ENCODE assay signal across 20 mouse cellular contexts in genomic region chr3:57554124-57554889, GRCm38 (mm10). TPM values are rescaled to one million over a fixed set of nuclear protein-coding genes. Genes with fewer than 3 reads are reported as not detected.
A peak's percentile ranks its signal among the peaks of the same experiment; 100 is the strongest.
DNase-seq lines count a peak whose midpoint lies in the region; TF ChIP-seq lines count a peak whose summit lies in the region.
"Had no signal": no experiment of that assay in that cellular context is flagged by ENCODE, and none has a peak within 500 bp of the region (broad histone marks: within the 10 kb centered on the region; RNA-seq: fewer than 3 reads in every experiment).

No protein-coding gene starts in this region.

- intact Hi-C loops in heart, adult 2 months (cut with DNase I), result loop anchor here (2.0 kb wide), 1 partner anchor 20 kb away; the partner anchor contains the start of gene Wwtr1

- H3K36me3 ChIP-seq in heart, adult 2 months (ENCODE audit: control insufficient read depth, insufficient read depth, low read length), result peaks cover 14% of the 10 kb centered on the region
- H3K36me3 ChIP-seq: heart, embryonic 15.5 days; intestine, embryonic 15.5 days had no signal

- H3K4me3 ChIP-seq in heart, adult 2 months, result no peak overlapping the region
- H3K4me3 ChIP-seq: embryonic facial prominence, embryonic 15.5 days; erythroblast, embryonic 14.5 days; forebrain, embryonic 10.5 days; heart, embryonic 15.5 days; hindbrain, embryonic 10.5 days; intestine, embryonic 15.5 days had no signal

- 81% methylated on average over 10 of the region's 10 CpGs for WGBS in heart, adult 2 months

- peaks cover 7% of the 10 kb centered on the region for H3K79me2 ChIP-seq in heart, adult 2 months (replicated peaks; ENCODE audit: control insufficient read depth, insufficient read depth, low read length)

- H3K27me3 ChIP-seq in heart, adult 2 months (ENCODE audit: control insufficient read depth, insufficient read depth, low read length), result no peaks in the 10 kb centered on the region
- H3K27me3 ChIP-seq: embryonic facial prominence, embryonic 15.5 days; heart, embryonic 15.5 days; intestine, embryonic 15.5 days had no signal

- TF ChIP-seq POLR2A in heart, adult 2 months (IDR thresholded peaks at IDR 0.05; ENCODE audit: insufficient read depth, low read depth, low read length), result no peak

- H3K4me1 ChIP-seq in heart, adult 2 months (ENCODE audit: control insufficient read depth, insufficient read depth, low read length), result peaks cover 26% of the 10 kb centered on the region
- H3K4me1 ChIP-seq: forebrain, embryonic 10.5 days; hindbrain, embryonic 10.5 days; intestine, embryonic 15.5 days had no signal

- no peak overlapping the region for H3K9ac ChIP-seq in heart, adult 2 months (ENCODE audit: low read depth, low read length)
- H3K9ac ChIP-seq: embryonic facial prominence, embryonic 15.5 days; heart, embryonic 15.5 days; hindbrain, embryonic 14.5 days; intestine, embryonic 15.5 days had no signal

- TF ChIP-seq EP300 in heart, adult 2 months (IDR thresholded peaks at IDR 0.05; ENCODE audit: insufficient read depth, low read depth, low read length), result no peak

- TF ChIP-seq CTCF in heart, adult 2 months (IDR thresholded peaks at IDR 0.05), result no peak

- no peak overlapping the region for H3K27ac ChIP-seq in heart, adult 2 months
- H3K27ac ChIP-seq: embryonic facial prominence, embryonic 15.5 days; forebrain, embryonic 10.5 days; heart, embryonic 15.5 days; hindbrain, embryonic 10.5 days; hindbrain, embryonic 14.5 days; intestine, embryonic 15.5 days had no signal

- DNase-seq in heart, adult 11 months, result peak; percentile 70
- DNase-seq in heart, adult 2 months, result no peak
- peak; percentile 12 for DNase-seq in testis, postnatal 14 days (ENCODE audit: low spot score)
- no peak for DNase-seq in testis, postnatal 10 days (ENCODE audit: low spot score)
- DNase-seq in Muller cell, postnatal 12 days (ENCODE audit: inconsistent ontology term), result peak; percentile 73
- DNase-seq in kidney, postnatal 10 days, result no peak
- DNase-seq in spleen, postnatal 14 days (ENCODE audit: low spot score in 2 of 2), result no peak
- DNase-seq: adrenal gland, postnatal 10 days; B cell, adult 2 months; cerebellum, adult 11-12 months; cerebellum, adult 9-10 months; cerebellum, postnatal 36 days; kidney, adult 18-20 months had no signal

RNA-seq across cellular contexts. Expression of gene Wwtr1, which starts 21.4 kb away (rescaled TPM):
- total RNA-seq in heart, adult 2 months (2021), result 10 to 100 TPM; 46.5 to 49.1 TPM
- polyA plus RNA-seq in heart, adult 2 months (2012; rRNA removed), result 28.2 and 40.6 TPM in 2 replicates
- polyA plus RNA-seq: erythroblast, embryonic 14.5 days had no signal

Comparison
In these comparisons a context has a peak if more than half of its experiments do, and no peak if none do; other contexts are left out.
1. DNase-seq: peak in heart, adult 11 months (single experiment), testis, postnatal 14 days (single experiment) and Muller cell, postnatal 12 days (single experiment); none in heart, adult 2 months (0 of 2), testis, postnatal 10 days (single experiment), kidney, postnatal 10 days (single experiment) and spleen, postnatal 14 days (0 of 2).